Mouse (Mus musculus): ENCODE measurements at regions not wholly inside any gene's neighbourhood (a gene's known extent, or its start where the extent isn't known, plus 50 kb on each side); places are given as distances from the start of the nearest gene placed in this dataset.

GRCm38 (mm10) chr10:107990557-107990956, 78.6 kb upstream of the Otogl start:
- H3K27ac ChIP-seq (ENCODE audit: low read depth, low read length) = no peak overlapping the region
- 84% methylated on average over 3 of the region's 3 CpGs for WGBS
- no peaks in the 10 kb centered on the region for H3K4me1 ChIP-seq (ENCODE audit: insufficient read depth, low read length)
- ATAC-seq (ENCODE audit: low FRiP score) (no peak), DNase-seq (ENCODE audit: low spot score) (no peak)
- H3K36me3 ChIP-seq (ENCODE audit: insufficient read depth, low read length) = no peaks in the 10 kb centered on the region
- H3K4me3 ChIP-seq (ENCODE audit: low read depth, low read length) = no peak overlapping the region
- no peak overlapping the region for H3K4me2 ChIP-seq (ENCODE audit: low read depth, low read length, poor library complexity, severe bottlenecking)
- H3K9me3 ChIP-seq (ENCODE audit: low read length) = no peaks in the 10 kb centered on the region
- no peak overlapping the region for H3K9ac ChIP-seq (replicated peaks; ENCODE audit: low read length, poor library complexity, severe bottlenecking)
- TF ChIP-seq CTCF (IDR thresholded peaks at IDR 0.05) = no peak
- H3K27me3 ChIP-seq (ENCODE audit: insufficient read depth, low read length) = no peaks in the 10 kb centered on the region

DNA sequence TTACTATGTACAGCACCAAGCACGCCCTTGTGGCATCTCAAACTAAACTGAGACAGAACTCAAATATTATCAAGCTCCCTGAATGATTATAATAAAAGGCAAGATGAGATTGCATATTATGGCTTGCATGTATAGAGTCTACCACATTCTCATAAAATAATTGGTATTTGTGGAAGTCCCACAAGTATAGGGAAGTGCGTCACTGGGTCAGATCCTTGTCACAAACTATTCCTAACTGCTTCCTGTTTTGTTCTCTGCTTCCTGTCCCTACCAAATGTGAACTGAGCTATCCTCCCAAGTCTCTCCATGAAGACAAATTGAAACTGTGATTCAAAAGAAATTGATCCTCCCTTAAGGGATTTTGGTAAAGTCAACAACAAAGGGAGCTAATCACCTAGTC, 78.0 kb upstream of the Otogl start:
- H3K9ac ChIP-seq (replicated peaks; ENCODE audit: low read length, poor library complexity, severe bottlenecking) = no peak overlapping the region
- H3K4me2 ChIP-seq (ENCODE audit: low read depth, low read length, poor library complexity, severe bottlenecking) = no peak overlapping the region
- DNase-seq (ENCODE audit: low spot score) = no peak
- no peak for TF ChIP-seq CTCF (IDR thresholded peaks at IDR 0.05)
- no peak for ATAC-seq (ENCODE audit: low FRiP score)
- no peak overlapping the region for H3K4me3 ChIP-seq (ENCODE audit: low read depth, low read length)
- no peaks in the 10 kb centered on the region for H3K27me3 ChIP-seq (ENCODE audit: insufficient read depth, low read length)
- no peaks in the 10 kb centered on the region for H3K4me1 ChIP-seq (ENCODE audit: insufficient read depth, low read length)
- H3K9me3 ChIP-seq (ENCODE audit: low read length) = no peaks in the 10 kb centered on the region
- WGBS = 90% methylated on average over 2 of the region's 2 CpGs
- no peaks in the 10 kb centered on the region for H3K36me3 ChIP-seq (ENCODE audit: insufficient read depth, low read length)
- no peak overlapping the region for H3K27ac ChIP-seq (ENCODE audit: low read depth, low read length)

DNA sequence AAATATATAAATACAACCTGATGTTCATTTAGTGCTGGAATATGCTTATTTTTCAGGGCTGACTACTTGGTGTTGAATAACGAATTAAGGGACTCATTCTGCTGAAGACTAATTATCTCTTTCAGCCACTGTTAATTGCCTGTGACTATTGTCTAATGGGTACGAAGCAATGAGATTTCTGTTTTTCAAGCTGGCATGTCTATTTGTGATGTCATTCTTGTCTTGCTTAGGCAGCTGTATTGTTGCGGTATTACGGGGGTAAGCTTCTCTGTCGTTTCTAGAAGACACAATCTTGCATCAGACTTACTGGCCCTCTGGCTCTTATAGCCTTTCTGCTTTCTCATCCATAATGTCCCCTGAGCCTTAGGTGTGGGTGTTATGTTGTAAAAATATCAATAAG, 70.7 kb upstream of the Otogl start:
- 81% methylated on average over 5 of the region's 5 CpGs for WGBS
- no peak for TF ChIP-seq CTCF (IDR thresholded peaks at IDR 0.05)
- Histone ChIP-seq H3K27me3 (ENCODE audit: insufficient read depth, low read length) (no peaks in the 10 kb centered on the region), H3K4me1 (ENCODE audit: insufficient read depth, low read length) (no peaks in the 10 kb centered on the region), H3K4me3 (ENCODE audit: low read depth, low read length) (no peak overlapping the region), H3K36me3 (ENCODE audit: insufficient read depth, low read length) (no peaks in the 10 kb centered on the region), H3K4me2 (ENCODE audit: low read depth, low read length, poor library complexity, severe bottlenecking) (no peak overlapping the region), H3K9ac (replicated peaks; ENCODE audit: low read length, poor library complexity, severe bottlenecking) (no peak overlapping the region), H3K9me3 (ENCODE audit: low read length) (no peaks in the 10 kb centered on the region), H3K27ac (ENCODE audit: low read depth, low read length) (no peak overlapping the region)
- DNase-seq (ENCODE audit: low spot score) (no peak), ATAC-seq (ENCODE audit: low FRiP score) (no peak)

- DNase-seq (ENCODE audit: low spot score) = no peak
- no peak overlapping the region for H3K4me2 ChIP-seq (ENCODE audit: low read depth, low read length, poor library complexity, severe bottlenecking)
- H3K9ac ChIP-seq (replicated peaks; ENCODE audit: low read length, poor library complexity, severe bottlenecking) = no peak overlapping the region
- H3K36me3 ChIP-seq (ENCODE audit: insufficient read depth, low read length) = no peaks in the 10 kb centered on the region
- WGBS = 100% methylated on average over 1 of the region's 1 CpGs
- H3K27ac ChIP-seq (ENCODE audit: low read depth, low read length) = no peak overlapping the region
- H3K9me3 ChIP-seq (ENCODE audit: low read length) = no peaks in the 10 kb centered on the region
- no peak overlapping the region for H3K4me3 ChIP-seq (ENCODE audit: low read depth, low read length)
- no peaks in the 10 kb centered on the region for H3K27me3 ChIP-seq (ENCODE audit: insufficient read depth, low read length)
- H3K4me1 ChIP-seq (ENCODE audit: insufficient read depth, low read length) = no peaks in the 10 kb centered on the region
- no peak for TF ChIP-seq CTCF (IDR thresholded peaks at IDR 0.05)
- no peak for ATAC-seq (ENCODE audit: low FRiP score)
Observed at GRCm38 (mm10) chr10:107982082-107982481, 70.1 kb upstream of the Otogl start.

- no peaks in the 10 kb centered on the region for H3K27me3 ChIP-seq (ENCODE audit: insufficient read depth, low read length)
- no peak overlapping the region for H3K4me2 ChIP-seq (ENCODE audit: low read depth, low read length, poor library complexity, severe bottlenecking)
- WGBS = 94% methylated on average over 3 of the region's 3 CpGs
- H3K36me3 ChIP-seq (ENCODE audit: insufficient read depth, low read length) = no peaks in the 10 kb centered on the region
- no peak overlapping the region for H3K4me3 ChIP-seq (ENCODE audit: low read depth, low read length)
- no peak overlapping the region for H3K27ac ChIP-seq (ENCODE audit: low read depth, low read length)
- TF ChIP-seq CTCF (IDR thresholded peaks at IDR 0.05) = no peak
- no peaks in the 10 kb centered on the region for H3K9me3 ChIP-seq (ENCODE audit: low read length)
- ATAC-seq (ENCODE audit: low FRiP score) = no peak
- no peak for DNase-seq (ENCODE audit: low spot score)
- no peak overlapping the region for H3K9ac ChIP-seq (replicated peaks; ENCODE audit: low read length, poor library complexity, severe bottlenecking)
- H3K4me1 ChIP-seq (ENCODE audit: insufficient read depth, low read length) = no peaks in the 10 kb centered on the region
Observed at GRCm38 (mm10) chr10:107976392-107976965, 64.5 kb upstream of the Otogl start.

- Histone ChIP-seq H3K27ac (ENCODE audit: low read depth, low read length) (no peak overlapping the region), H3K9ac (replicated peaks; ENCODE audit: low read length, poor library complexity, severe bottlenecking) (no peak overlapping the region), H3K4me3 (ENCODE audit: low read depth, low read length) (no peak overlapping the region), H3K4me1 (ENCODE audit: insufficient read depth, low read length) (no peaks in the 10 kb centered on the region), H3K27me3 (ENCODE audit: insufficient read depth, low read length) (no peaks in the 10 kb centered on the region), H3K4me2 (ENCODE audit: low read depth, low read length, poor library complexity, severe bottlenecking) (no peak overlapping the region), H3K9me3 (ENCODE audit: low read length) (no peaks in the 10 kb centered on the region), H3K36me3 (ENCODE audit: insufficient read depth, low read length) (no peaks in the 10 kb centered on the region)
- TF ChIP-seq CTCF (IDR thresholded peaks at IDR 0.05) = no peak
- DNase-seq (ENCODE audit: low spot score) = no peak
- no peak for ATAC-seq (ENCODE audit: low FRiP score)
Observed at GRCm38 (mm10) chr10:107971748-107972147, 59.8 kb upstream of the Otogl start.
